Mouse (Mus musculus): Measurements from ENCODE around the gene Fbxw10.

- TF ChIP-seq POLR2A (IDR thresholded peaks at IDR 0.05; ENCODE audit: insufficient read length, low read depth) (no peak), USF1 (IDR thresholded peaks at IDR 0.05; ENCODE audit: low read depth) (no peak), MYOD1 (IDR thresholded peaks at IDR 0.05; ENCODE audit: control insufficient read depth in 1 of 3, insufficient read length in 2 of 3, low read depth in 2 of 3) (no peak), POLR2AphosphoS2 (IDR thresholded peaks at IDR 0.05; ENCODE audit: insufficient read length, low read depth) (no peak), SRF (IDR thresholded peaks at IDR 0.05; ENCODE audit: control insufficient read depth, insufficient read length, low read depth) (no peak), CEBPB (IDR thresholded peaks at IDR 0.05; ENCODE audit: insufficient read depth, poor library complexity, severe bottlenecking) (no peak), TCF12 (IDR thresholded peaks at IDR 0.05; ENCODE audit: insufficient read depth, poor library complexity, severe bottlenecking) (no peak), TCF3 (IDR thresholded peaks at IDR 0.05; ENCODE audit: insufficient read length, low read depth) (no peak), REST (IDR thresholded peaks at IDR 0.05; ENCODE audit: insufficient read depth, insufficient read length) (no peak)
These were observed 67.7 kb downstream of the Fbxw10 start for GRCm38 (mm10) chr11:62914532-62914931.

Data from myocyte (in vitro differentiated cells).